Mouse (Mus musculus): Measurements from ENCODE around the gene 2510009E07Rik. TPM values are rescaled to one million over a fixed set of nuclear protein-coding genes. Genes with fewer than 3 reads are reported as not detected.

Gene 2510009E07Rik
- polyA plus RNA-seq, 1 experiment from 2014 or later, result 12.7 TPM

- 76% methylated on average over 6 of the region's 6 CpGs for WGBS
- Histone ChIP-seq H3K27ac (replicated peaks) (no peak overlapping the region), H3K9me3 (no peaks in the 10 kb centered on the region), H3K4me1 (peaks cover 25% of the 10 kb centered on the region), H3K36me3 (replicated peaks) (no peaks in the 10 kb centered on the region), H3K27me3 (replicated peaks; ENCODE audit: low read depth, poor library complexity, severe bottlenecking) (no peaks in the 10 kb centered on the region), H3K4me3 (no peak overlapping the region)
- peak; percentile 39 for DNase-seq (ENCODE audit: low spot score)
Measured at GRCm38 (mm10) chr16:21625784-21626634, 68.5 kb downstream of the 2510009E07Rik start.

DNA sequence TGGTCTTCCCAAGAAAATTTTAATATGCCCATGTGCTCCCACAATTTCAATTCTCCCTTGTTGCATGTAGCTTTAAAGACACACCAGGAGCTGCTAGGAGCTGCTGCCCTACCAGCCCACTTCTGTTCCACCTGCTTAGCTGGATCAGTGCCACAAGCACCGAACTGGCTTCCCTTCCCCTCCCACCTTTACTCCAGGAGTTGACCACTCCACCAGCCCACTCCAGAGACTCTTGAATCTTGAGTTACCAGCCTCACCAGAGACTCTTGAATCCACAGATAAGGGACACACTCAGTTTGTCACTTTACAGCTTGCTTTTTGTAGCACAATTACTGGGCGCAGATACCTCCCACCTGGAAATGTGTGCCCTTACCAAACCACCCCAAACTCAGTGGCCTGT lies 73.8 kb downstream of the 2510009E07Rik start:
- no peak for DNase-seq (ENCODE audit: low spot score)
- Histone ChIP-seq H3K4me1 (no peaks in the 10 kb centered on the region; the same call in none of the 2 replicates), H3K27me3 (replicated peaks; ENCODE audit: low read depth, poor library complexity, severe bottlenecking) (no peaks in the 10 kb centered on the region), H3K4me3 (no peak overlapping the region), H3K36me3 (replicated peaks) (no peaks in the 10 kb centered on the region), H3K9me3 (no peaks in the 10 kb centered on the region), H3K27ac (replicated peaks) (no peak overlapping the region)
- WGBS, result 94% methylated on average over 2 of the region's 2 CpGs

- no peak overlapping the region for H3K27ac ChIP-seq (replicated peaks)
- 56% methylated on average over 7 of the region's 7 CpGs for WGBS
- no peaks in the 10 kb centered on the region for H3K27me3 ChIP-seq (replicated peaks; ENCODE audit: low read depth, poor library complexity, severe bottlenecking)
Measured at GRCm38 (mm10) chr16:21615802-21616201, 78.7 kb downstream of the 2510009E07Rik start.

DNA sequence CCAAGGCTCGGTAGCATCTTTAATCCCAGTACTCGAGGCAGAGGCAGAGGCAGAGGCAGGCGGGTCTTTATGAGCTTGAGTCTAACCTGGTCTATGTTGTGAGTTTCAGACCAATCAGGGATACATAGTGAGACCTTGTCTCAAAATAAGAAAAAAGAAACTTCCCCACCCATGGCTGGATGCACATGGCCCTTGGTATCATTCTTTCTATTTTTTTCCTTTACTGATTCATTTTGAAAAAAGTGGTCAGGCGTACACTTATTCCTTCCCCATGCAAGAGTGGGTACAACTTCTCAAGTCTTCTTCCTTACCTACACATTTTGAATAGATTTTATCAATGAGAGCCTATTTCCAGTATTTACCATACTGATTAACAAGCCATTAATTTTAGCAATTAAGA lies 84.0 kb downstream of the 2510009E07Rik start:
- Histone ChIP-seq H3K27ac (replicated peaks) (no peak overlapping the region), H3K9me3 (no peaks in the 10 kb centered on the region), H3K4me3 (no peak overlapping the region), H3K4me1 (no peaks in the 10 kb centered on the region), H3K36me3 (replicated peaks) (0 out of 2 replicates have a peak, but pooled peaks cover 3% of the 10 kb centered on the region), H3K27me3 (replicated peaks; ENCODE audit: low read depth, poor library complexity, severe bottlenecking) (no peaks in the 10 kb centered on the region)
- WGBS, result 89% methylated on average over 4 of the region's 4 CpGs
- no peak for DNase-seq (ENCODE audit: low spot score)

More at GRCm38 (mm10) chr16:21615802-21616201, 78.7 kb downstream of the 2510009E07Rik start:
- Histone ChIP-seq H3K9me3 (no peaks in the 10 kb centered on the region), H3K36me3 (replicated peaks) (0 out of 2 replicates have a peak, but pooled peaks cover 3% of the 10 kb centered on the region), H3K4me1 (no peaks in the 10 kb centered on the region), H3K4me3 (no peak overlapping the region)
- DNase-seq (ENCODE audit: low spot score), result peak; percentile 20

DNA sequence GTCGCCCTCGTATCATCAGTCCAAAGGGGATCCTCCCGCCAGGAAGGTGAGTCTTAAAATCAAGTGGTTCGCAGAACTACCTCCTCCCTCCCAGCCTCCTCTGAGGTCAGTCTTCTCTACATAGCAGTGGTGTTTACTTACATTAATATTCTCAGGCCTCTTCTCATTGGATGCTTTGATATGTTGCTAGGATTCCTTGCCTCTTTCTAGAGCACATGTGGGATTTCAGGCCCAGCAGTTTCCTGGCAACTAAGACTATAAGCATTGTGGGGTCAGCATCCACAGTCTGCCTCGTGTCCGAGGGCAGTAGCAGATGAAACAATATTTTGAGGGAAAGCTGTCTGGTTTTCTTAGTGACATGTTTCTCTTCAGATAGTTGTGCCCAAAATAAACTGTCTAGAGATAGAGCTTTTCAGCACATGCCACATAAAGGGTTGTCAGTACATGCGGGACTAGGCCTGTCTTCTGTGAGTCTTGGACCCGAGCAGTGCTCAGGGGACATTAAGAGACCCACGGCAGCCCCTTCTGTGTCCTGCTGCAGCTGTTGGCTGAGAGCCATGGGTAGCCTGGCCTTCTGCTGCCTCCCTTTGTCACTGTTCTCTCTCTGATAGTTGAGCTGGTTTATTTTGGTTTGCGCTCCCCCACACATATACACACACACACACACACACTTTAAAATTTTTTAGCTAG lies 86.1 kb downstream of the 2510009E07Rik start:
- 0 out of 2 replicates have a peak, but pooled peaks cover 3% of the 10 kb centered on the region for H3K36me3 ChIP-seq (replicated peaks)
- no peaks in the 10 kb centered on the region for H3K4me1 ChIP-seq
- no peak overlapping the region for H3K4me3 ChIP-seq
- H3K9me3 ChIP-seq, result no peaks in the 10 kb centered on the region
- no peak overlapping the region for H3K27ac ChIP-seq (replicated peaks)
- no peak for DNase-seq (ENCODE audit: low spot score)
- 86% methylated on average over 10 of the region's 10 CpGs for WGBS
- no peaks in the 10 kb centered on the region for H3K27me3 ChIP-seq (replicated peaks; ENCODE audit: low read depth, poor library complexity, severe bottlenecking)

- 79% methylated on average over 5 of the region's 5 CpGs for WGBS
- no peak overlapping the region for H3K27ac ChIP-seq (replicated peaks)
- H3K4me1 ChIP-seq, result no peaks in the 10 kb centered on the region
- DNase-seq (ENCODE audit: low spot score), result no peak
- H3K9me3 ChIP-seq, result no peaks in the 10 kb centered on the region
- no peak overlapping the region for H3K4me3 ChIP-seq
- no peaks in the 10 kb centered on the region for H3K36me3 ChIP-seq (replicated peaks)
- no peaks in the 10 kb centered on the region for H3K27me3 ChIP-seq (replicated peaks; ENCODE audit: low read depth, poor library complexity, severe bottlenecking)
Measured at GRCm38 (mm10) chr16:21607651-21608040, 86.8 kb downstream of the 2510009E07Rik start.

DNA sequence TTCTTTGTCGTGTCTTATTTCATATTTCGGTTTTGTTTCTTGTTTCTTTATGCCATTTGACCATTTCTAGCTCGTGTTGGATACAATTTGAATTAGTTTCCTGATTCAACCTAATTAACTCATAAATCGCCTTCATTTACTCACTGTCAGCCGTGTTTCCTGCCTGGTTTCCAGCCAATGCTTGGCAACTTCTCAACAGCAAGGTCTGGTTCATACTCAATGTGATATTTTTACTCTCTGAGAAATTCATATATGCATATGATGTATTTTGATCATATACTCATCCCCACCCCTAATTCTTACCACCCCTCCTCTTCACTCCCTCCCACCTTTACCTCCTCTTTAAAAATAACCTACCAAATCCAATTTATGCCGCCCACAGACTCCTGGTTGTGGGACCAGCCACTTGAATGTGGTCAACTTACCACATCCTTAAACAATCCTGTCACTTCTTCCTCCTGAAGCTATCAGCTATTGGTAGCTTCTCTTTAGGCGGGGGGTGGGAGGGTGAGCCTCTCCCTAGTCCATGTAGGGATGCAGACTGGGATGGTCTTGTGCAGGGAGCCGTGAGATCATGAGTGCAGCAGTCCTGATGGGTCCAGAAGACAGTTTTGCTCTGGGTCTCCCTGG lies 87.3 kb downstream of the 2510009E07Rik start:
- no peak for DNase-seq (ENCODE audit: low spot score)
- Histone ChIP-seq H3K27me3 (replicated peaks; ENCODE audit: low read depth, poor library complexity, severe bottlenecking) (no peaks in the 10 kb centered on the region), H3K27ac (replicated peaks) (no peak overlapping the region), H3K36me3 (replicated peaks) (no peaks in the 10 kb centered on the region), H3K9me3 (no peaks in the 10 kb centered on the region), H3K4me3 (no peak overlapping the region), H3K4me1 (no peaks in the 10 kb centered on the region)
- 85% methylated on average over 8 of the region's 8 CpGs for WGBS

DNA sequence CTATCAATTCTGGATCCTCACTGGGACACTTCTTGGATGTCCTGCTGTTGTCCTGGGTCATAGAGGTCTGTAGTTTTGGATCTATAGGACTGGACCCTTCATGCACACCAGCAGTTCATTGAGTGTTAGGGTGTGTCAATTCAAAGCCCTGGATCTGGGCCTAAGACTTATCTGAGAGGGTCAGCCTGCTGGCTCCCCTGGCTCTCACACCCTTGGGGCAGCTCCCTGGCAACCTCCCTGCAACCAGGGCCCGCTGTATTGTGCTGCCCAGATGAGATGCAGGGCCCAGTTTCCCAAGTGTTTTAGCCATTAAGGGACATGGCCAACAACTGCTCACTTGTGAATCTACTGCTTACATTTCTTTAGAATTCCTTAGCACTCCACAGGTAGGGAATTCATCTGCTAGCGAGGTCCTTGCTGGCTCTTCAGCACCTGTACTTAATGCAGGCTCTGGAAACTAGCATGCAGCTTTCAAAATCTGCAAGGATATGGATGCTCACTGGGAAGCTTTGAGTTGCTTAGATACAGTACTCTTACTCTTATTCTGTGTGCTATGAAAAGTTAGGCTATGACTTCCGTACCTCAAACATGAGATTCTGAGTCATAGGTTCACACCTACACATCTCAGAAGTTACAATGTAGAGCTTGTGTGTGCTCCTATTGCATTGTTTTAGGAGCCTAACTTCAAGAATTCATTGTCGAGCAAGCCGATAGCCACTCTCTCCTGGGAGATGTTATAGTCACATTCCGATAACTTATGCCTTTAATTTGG lies 88.0 kb downstream of the 2510009E07Rik start:
- DNase-seq (ENCODE audit: low spot score), result no peak

DNA sequence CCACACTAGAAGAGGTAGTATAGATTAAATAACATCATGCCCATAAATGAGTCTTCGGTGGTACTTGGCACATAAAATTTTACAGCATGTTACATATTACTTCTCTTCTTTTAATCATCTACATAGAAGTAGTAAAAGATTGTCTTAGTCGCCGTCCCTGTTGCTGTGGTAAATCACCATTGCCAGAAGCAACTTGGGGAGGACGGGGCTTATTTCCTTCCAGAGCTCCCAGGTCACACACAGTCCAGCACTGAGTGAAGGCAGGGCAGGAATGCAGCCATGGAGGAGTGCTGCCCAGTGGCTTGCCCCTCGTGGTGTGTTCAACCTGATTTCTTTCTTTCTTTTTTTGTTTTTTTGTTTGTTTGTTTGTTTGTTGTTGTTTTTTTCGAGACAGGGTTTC lies 90.1 kb downstream of the 2510009E07Rik start:
- WGBS, result 88% methylated on average over 6 of the region's 6 CpGs
- Histone ChIP-seq H3K9me3 (no peaks in the 10 kb centered on the region), H3K27me3 (replicated peaks; ENCODE audit: low read depth, poor library complexity, severe bottlenecking) (no peaks in the 10 kb centered on the region), H3K36me3 (replicated peaks) (no peaks in the 10 kb centered on the region), H3K27ac (replicated peaks) (no peak overlapping the region), H3K4me1 (no peaks in the 10 kb centered on the region), H3K4me3 (no peak overlapping the region)
- DNase-seq (ENCODE audit: low spot score), result no peak

More for the DNA sequence above, 88.0 kb downstream of the 2510009E07Rik start:
- no peaks in the 10 kb centered on the region for H3K27me3 ChIP-seq (replicated peaks; ENCODE audit: low read depth, poor library complexity, severe bottlenecking)
- no peak overlapping the region for H3K4me3 ChIP-seq
- H3K36me3 ChIP-seq (replicated peaks), result no peaks in the 10 kb centered on the region
- 91% methylated on average over 6 of the region's 6 CpGs for WGBS
- no peaks in the 10 kb centered on the region for H3K4me1 ChIP-seq
- H3K9me3 ChIP-seq, result no peaks in the 10 kb centered on the region
- no peak overlapping the region for H3K27ac ChIP-seq (replicated peaks)

Other genes starting within 250 kb of the 2510009E07Rik start
- gene Ehhadh, start 93.1 kb upstream of the 2510009E07Rik start, polyA plus RNA-seq (2016; fragmentation: Nextera tagmentation; extraction: Ambion mirVana), result 1.8 and 2.1 TPM in 2 replicates
- 1.9 and 2.1 TPM in 2 replicates for gene Map3k13, start 99.7 kb upstream of the 2510009E07Rik start, polyA plus RNA-seq (2016; fragmentation: Nextera tagmentation; extraction: Ambion mirVana)